Mouse (Mus musculus) embryonic facial prominence, embryonic 14.5 days (tissue): ENCODE measurements around the gene Cox17. TPM values are rescaled to one million over a fixed set of nuclear protein-coding genes. Genes with fewer than 3 reads are reported as not detected.

ENCODE experiments used
- ATAC-seq: fragments of 200-750 bp; cut with Nextera tagmentation; 2 replicates; pipeline ENCODE4 v1.8.0; 2017; ENCODE audit warnings: low read depth, moderate number of reproducible peaks, moderate TSS enrichment
- DNase-seq: peaks from one replicate; pipeline ENCODE4 v3.0.0-alpha.2; 2015; ENCODE audit warnings: low spot score
- H3K27ac ChIP-seq: fragments of 300-500 bp; sonication (generic); replicated peaks from 2 replicates; pipeline ENCODE4 v1.5.1; 2014; ENCODE audit warnings: low read depth, mild to moderate bottlenecking, low read length, moderate library complexity
- H3K27me3 ChIP-seq: fragments of 300-500 bp; sonication (generic); replicated peaks from 2 replicates; pipeline ENCODE4 v1.6.1; 2014; ENCODE audit warnings: low read length; ENCODE audit not compliant: control insufficient read depth, insufficient read depth
- H3K36me3 ChIP-seq: fragments of 300-500 bp; sonication (generic); 2 replicates; pipeline ENCODE4 v1.6.1; 2014; ENCODE audit warnings: low read length, mixed read lengths; ENCODE audit not compliant: control insufficient read depth, insufficient read depth
- H3K4me1 ChIP-seq: fragments of 300-500 bp; sonication (generic); 2 replicates; pipeline ENCODE4 v1.6.1; 2014; ENCODE audit warnings: antibody characterized with exemption, low read length; ENCODE audit not compliant: control insufficient read depth, insufficient read depth
- H3K4me2 ChIP-seq: fragments of 300-500 bp; sonication (generic); 2 replicates; pipeline ENCODE4 v1.6.1; 2014; ENCODE audit warnings: low read depth, mild to moderate bottlenecking, low read length, moderate library complexity, mixed read lengths
- H3K4me3 ChIP-seq: fragments of 300-500 bp; sonication (generic); 2 replicates; pipeline ENCODE4 v1.5.1; 2014; ENCODE audit warnings: low read depth, mild to moderate bottlenecking, low read length
- H3K9ac ChIP-seq: fragments of 300-500 bp; sonication (generic); 2 replicates; pipeline ENCODE4 v1.6.1; 2014; ENCODE audit warnings: low read depth, mild to moderate bottlenecking, low read length, moderate library complexity, mixed read lengths
- H3K9me3 ChIP-seq: fragments of 300-500 bp; sonication (generic); 2 replicates; pipeline ENCODE4 v1.6.1; 2016; ENCODE audit warnings: low read length; ENCODE audit not compliant: control insufficient read depth
- WGBS: fragments of 180-500 bp; shearing (Covaris S2); extraction: QIAGEN DNeasy Blood & Tissue Kit; methylation state at CpG from one replicate; pipeline ENCODE4 v1.1.7; 2014; 5-methylcytosine and 5-hydroxymethylcytosine counted together
- polyA plus RNA-seq: library from polyadenylated mRNA; unstranded; fragments of >200 nt; fragmentation: Nextera tagmentation; extraction: Ambion mirVana; gene quantifications from 2 replicates; pipeline ENCODE4 v1.2.1, GENCODE M21; 2014

Cox17 gene
- polyA plus RNA-seq, 1 experiment from 2014 or later, result 168 TPM

- WGBS, result 85% methylated on average over 6 of the region's 6 CpGs
- Histone ChIP-seq H3K4me2 (no peak overlapping the region), H3K36me3 (no peaks in the 10 kb centered on the region), H3K9me3 (no peaks in the 10 kb centered on the region), H3K4me1 (peaks cover 30% of the 10 kb centered on the region), H3K9ac (no peak overlapping the region), H3K27me3 (no peaks in the 10 kb centered on the region), H3K27ac (no peak overlapping the region), H3K4me3 (no peak overlapping the region)
- no peak for ATAC-seq
- no peak for DNase-seq
These were observed 51.5 kb downstream of the Cox17 start for GRCm38 (mm10) chr16:38398266-38398665.

- Histone ChIP-seq H3K4me3 (0 out of 2 replicates have a peak overlapping the region, but pooled peaks have one; percentile 7), H3K4me1 (peaks cover 30% of the 10 kb centered on the region), H3K4me2 (peak overlapping the region; percentile 55), H3K27ac (peak overlapping the region; percentile 75), H3K9ac (no peak overlapping the region), H3K9me3 (no peaks in the 10 kb centered on the region), H3K36me3 (no peaks in the 10 kb centered on the region), H3K27me3 (no peaks in the 10 kb centered on the region)
- WGBS, result 57% methylated on average over 3 of the region's 3 CpGs
- ATAC-seq (no peak; the same call in 1 of the 2 replicates), DNase-seq (no peak)
These were observed 52.3 kb downstream of the Cox17 start for GRCm38 (mm10) chr16:38399076-38399475.

DNA sequence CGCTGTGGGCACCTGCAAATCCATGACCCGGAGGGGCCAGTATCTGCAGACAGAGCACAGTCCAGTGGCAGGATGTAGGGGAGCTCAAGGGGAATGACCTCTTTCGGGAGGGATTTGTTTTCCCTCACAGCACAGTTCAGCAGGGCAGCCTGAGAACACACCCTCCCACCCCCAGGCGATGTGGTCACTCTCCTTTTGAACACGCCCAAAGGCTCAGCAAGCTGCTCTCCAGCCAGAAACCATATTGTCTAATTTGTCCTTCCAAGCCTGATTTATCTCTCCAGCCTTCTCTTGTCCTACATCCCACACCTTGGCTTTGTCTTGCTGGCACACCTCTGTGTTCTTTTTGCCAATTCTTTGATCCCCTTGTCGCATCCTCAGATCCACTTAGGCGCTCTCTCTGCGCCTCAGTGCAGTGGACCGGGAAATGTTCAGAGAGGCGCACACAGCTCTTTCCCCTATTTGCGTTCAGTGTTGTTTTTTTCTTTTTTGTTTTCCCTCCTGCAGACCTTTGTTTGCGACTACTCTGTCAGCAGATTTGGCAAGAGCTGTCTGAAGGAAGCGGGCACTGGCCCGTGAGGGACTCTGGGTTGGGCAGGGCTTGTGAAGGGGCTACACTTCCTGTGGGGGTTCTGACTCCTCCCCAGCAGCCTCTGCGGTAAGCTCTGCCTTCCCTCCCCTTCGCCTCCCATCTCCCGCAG lies 52.9 kb downstream of the Cox17 start:
- Histone ChIP-seq H3K27me3 (no peaks in the 10 kb centered on the region), H3K4me1 (peaks cover 28% of the 10 kb centered on the region), H3K9me3 (no peaks in the 10 kb centered on the region), H3K9ac (peak overlapping the region; percentile 49), H3K4me2 (peak overlapping the region; percentile 55), H3K36me3 (no peaks in the 10 kb centered on the region), H3K27ac (peak overlapping the region; percentile 75), H3K4me3 (peak overlapping the region; percentile 7)
- WGBS, result 14% methylated on average over 17 of the region's 17 CpGs
- DNase-seq (peak; percentile 89), ATAC-seq (peak; percentile 94)

GRCm38 (mm10) chr16:38400311-38400960 lies 53.6 kb downstream of the Cox17 start:
- Histone ChIP-seq H3K4me1 (peaks cover 24% of the 10 kb centered on the region), H3K36me3 (no peaks in the 10 kb centered on the region), H3K4me2 (peak overlapping the region; percentile 55), H3K9me3 (no peaks in the 10 kb centered on the region), H3K27me3 (no peaks in the 10 kb centered on the region), H3K4me3 (peak overlapping the region; percentile 7), H3K9ac (0 out of 2 replicates have a peak overlapping the region, but pooled peaks have one; percentile 49), H3K27ac (peak overlapping the region; percentile 58)
- WGBS, result 73% methylated on average over 9 of the region's 9 CpGs
- DNase-seq (no peak), ATAC-seq (no peak)

DNA sequence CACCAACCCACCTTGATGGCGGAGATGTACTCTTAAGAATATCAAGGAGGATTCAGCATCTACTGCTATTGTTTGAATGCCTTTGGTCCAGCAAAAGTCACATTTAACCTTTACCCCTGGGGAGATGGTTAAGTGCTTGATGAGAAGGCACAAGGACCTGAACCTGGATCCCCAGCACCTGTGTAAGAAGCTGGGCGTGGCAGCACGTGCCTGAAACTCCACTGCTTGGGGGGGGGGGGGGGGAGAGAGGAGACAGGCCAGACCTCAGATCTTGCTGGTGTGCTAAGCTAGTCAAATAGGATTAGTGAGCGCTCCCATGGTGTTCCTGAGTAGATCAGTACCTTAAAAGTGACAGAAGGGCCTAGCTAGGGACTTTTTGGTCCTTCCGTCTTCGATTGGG lies 54.7 kb downstream of the Cox17 start:
- no peak for DNase-seq
- WGBS, result 91% methylated on average over 5 of the region's 6 CpGs
- no peak overlapping the region for H3K9ac ChIP-seq
- H3K27ac ChIP-seq, result no peak overlapping the region
- no peak overlapping the region for H3K4me2 ChIP-seq
- H3K4me1 ChIP-seq, result peaks cover 14% of the 10 kb centered on the region
- no peaks in the 10 kb centered on the region for H3K9me3 ChIP-seq
- H3K4me3 ChIP-seq, result no peak overlapping the region
- H3K27me3 ChIP-seq, result no peaks in the 10 kb centered on the region
- no peaks in the 10 kb centered on the region for H3K36me3 ChIP-seq
- ATAC-seq, result no peak

Other genes with a start within 250 kb of the Cox17 start
- gene Nr1i2, start 52.2 kb upstream of the Cox17 start, polyA plus RNA-seq, result not detected in 2 replicates
- gene Maats1, start 4.8 kb upstream of the Cox17 start, polyA plus RNA-seq, result 0.62 and 1.8 TPM in 2 replicates
- not detected in 2 replicates for gene Gm21987, start within 50 bp of the Cox17 start, polyA plus RNA-seq
- gene Popdc2, start 15.2 kb downstream of the Cox17 start, polyA plus RNA-seq, result 7.6 and 12.8 TPM in 2 replicates
- gene Pla1a, start 86.2 kb downstream of the Cox17 start, polyA plus RNA-seq, result 0.58 and 1.1 TPM in 2 replicates
- 95.5 and 106 TPM in 2 replicates for gene Adprh, start 105.7 kb downstream of the Cox17 start, polyA plus RNA-seq
- gene Cd80, start 108.6 kb downstream of the Cox17 start, polyA plus RNA-seq, result 0.46 and 0.47 TPM in 2 replicates
- gene Timmdc1, start 175.7 kb downstream of the Cox17 start, polyA plus RNA-seq, result 18.5 and 19.2 TPM in 2 replicates
- 51.4 and 57.3 TPM in 2 replicates for gene Poglut1, start 203.3 kb downstream of the Cox17 start, polyA plus RNA-seq
- gene Tmem39a, start 211.7 kb downstream of the Cox17 start, polyA plus RNA-seq, result 148 and 155 TPM in 2 replicates